Mouse (Mus musculus) cerebellum, adult 11-12 months (tissue): ENCODE data around the gene Hoxd8.

ENCODE experiments used
- DNase-seq: peaks from one replicate; pipeline ENCODE4 v3.0.0; 2022

Hoxd8 gene

GRCm38 (mm10) chr2:74699664-74700545, 4.5 kb upstream of the Hoxd8 start:
- DNase-seq: no peak

- DNase-seq: no peak
Observed at GRCm38 (mm10) chr2:74700546-74701112, 3.8 kb upstream of the Hoxd8 start.

GRCm38 (mm10) chr2:74701949-74702819, 2.2 kb upstream of the Hoxd8 start:
- DNase-seq: no peak

- DNase-seq: no peak
Observed at GRCm38 (mm10) chr2:74702820-74703219, 1.6 kb upstream of the Hoxd8 start.

- no peak for DNase-seq
Observed at GRCm38 (mm10) chr2:74703317-74703716, 1.1 kb upstream of the Hoxd8 start.

GRCm38 (mm10) chr2:74703720-74704392, 559 bp upstream of the Hoxd8 start:
- no peak for DNase-seq

GRCm38 (mm10) chr2:74704999-74705466, 618 bp downstream of the Hoxd8 start:
- DNase-seq: no peak

GRCm38 (mm10) chr2:74705467-74706089, 1.2 kb downstream of the Hoxd8 start:
- no peak for DNase-seq

- no peak for DNase-seq
Observed at GRCm38 (mm10) chr2:74706393-74706960, 2.1 kb downstream of the Hoxd8 start.

- DNase-seq: no peak
Observed at GRCm38 (mm10) chr2:74707599-74707998, 3.2 kb downstream of the Hoxd8 start.

GRCm38 (mm10) chr2:74708676-74709075, 4.3 kb downstream of the Hoxd8 start:
- no peak for DNase-seq

GRCm38 (mm10) chr2:74709465-74710419, 5.3 kb downstream of the Hoxd8 start:
- no peak for DNase-seq

- DNase-seq: no peak
Observed at GRCm38 (mm10) chr2:74710929-74711543, 6.6 kb downstream of the Hoxd8 start.

GRCm38 (mm10) chr2:74711721-74712621, 7.6 kb downstream of the Hoxd8 start, which contains the start of the genes Hoxd3 and Hoxd4:
TSS of gene Hoxd3 (plus strand) at chr2:74711927.
TSS of gene Hoxd4 (plus strand) at chr2:74711929.
- no peak for DNase-seq

GRCm38 (mm10) chr2:74713239-74714150, 9.1 kb downstream of the Hoxd8 start:
- no peak for DNase-seq

GRCm38 (mm10) chr2:74714156-74714789, 9.9 kb downstream of the Hoxd8 start:
- DNase-seq: no peak

- DNase-seq: no peak
Observed at GRCm38 (mm10) chr2:74714881-74715280, 10.5 kb downstream of the Hoxd8 start.
